Mouse (Mus musculus): ENCODE results near the gene Mitf.

DNA sequence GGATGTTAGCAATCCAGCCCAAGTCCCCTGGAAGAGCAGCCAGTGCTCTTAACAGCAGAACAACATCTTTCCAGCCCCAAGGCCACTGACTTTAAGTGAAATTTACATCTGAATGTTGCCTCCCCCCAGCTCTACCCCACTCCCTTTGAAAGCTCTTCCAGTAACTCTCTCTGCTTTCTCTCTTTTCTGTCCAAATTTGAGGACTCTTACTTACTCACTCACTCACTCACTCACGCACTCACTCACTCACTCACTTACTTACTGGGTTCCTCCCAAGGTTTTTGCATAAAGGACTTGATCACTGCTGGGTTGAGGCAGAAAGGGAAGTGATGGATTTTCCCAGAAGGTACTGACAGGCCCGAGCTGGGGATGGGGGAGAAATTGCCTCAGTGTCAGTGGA, 154.9 kb downstream of the Mitf start:
- no peak for TF ChIP-seq GATA1 (IDR thresholded peaks at IDR 0.05; ENCODE audit: borderline replicate concordance, low read length)
- TF ChIP-seq FLI1 (IDR thresholded peaks at IDR 0.05; ENCODE audit: low read length): no peak

All from megakaryocyte, embryonic 14.5 days (primary cell).